Mouse (Mus musculus): ENCODE measurements around the gene Gm49392. TPM values are rescaled to one million over a fixed set of nuclear protein-coding genes. Genes with fewer than 3 reads are reported as not detected.
"Not testable (repeated sequence)": the region's sequence is repeated elsewhere in the genome, so short reads cannot be mapped to it uniquely, and the experiment has no call there.

Gene Gm49392
- not detected in 2 replicates for polyA plus RNA-seq (2016; fragmentation: Nextera tagmentation; extraction: Ambion mirVana)

DNA sequence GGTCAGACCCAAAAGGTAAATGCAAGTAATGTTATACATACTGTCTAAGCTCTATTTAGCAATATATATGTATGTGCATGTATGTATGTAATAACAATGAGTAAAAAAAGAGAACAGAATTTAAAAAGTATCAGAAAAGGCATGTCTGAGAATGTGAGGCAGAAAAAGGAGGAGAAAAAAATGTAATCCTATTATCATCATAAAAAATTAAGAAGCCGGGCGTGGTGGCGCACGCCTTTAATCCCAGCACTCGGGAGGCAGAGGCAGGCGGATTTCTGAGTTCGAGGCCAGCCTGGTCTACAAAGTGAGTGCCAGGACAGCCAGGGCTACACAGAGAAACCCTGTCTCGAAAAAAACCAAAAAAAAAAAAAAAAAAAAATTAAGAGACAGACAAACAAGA is at the start of gene Gm49392:
Gene Gm49392 (minus strand): TSS at position 101 of the 400 bp plus-strand sequence.
- H3K4me1 ChIP-seq; H3K27ac ChIP-seq (replicated peaks); ATAC-seq (ENCODE audit: low FRiP score, low read depth); H3K9me3 ChIP-seq; H3K36me3 ChIP-seq; H3K27me3 ChIP-seq; H3K9ac ChIP-seq (replicated peaks); H3K4me2 ChIP-seq (replicated peaks); H3K4me3 ChIP-seq: not testable (repeated sequence)
- WGBS = 91% methylated on average over 7 of the region's 8 CpGs

- not testable (repeated sequence) for ATAC-seq (ENCODE audit: low FRiP score, low read depth); H3K4me3 ChIP-seq; H3K9ac ChIP-seq (replicated peaks); H3K27ac ChIP-seq (replicated peaks); H3K27me3 ChIP-seq; H3K4me1 ChIP-seq; H3K36me3 ChIP-seq; H3K4me2 ChIP-seq (replicated peaks)
- WGBS = 72% methylated on average over 3 of the region's 3 CpGs
- H3K9me3 ChIP-seq = peaks cover 21% of the 10 kb centered on the region
Measured at GRCm38 (mm10) chr13:60941884-60942283, 45.2 kb upstream of the Gm49392 start, which contains the start of gene Tpbpa. Gene Tpbpa, minus strand, starts transcription at chr13:60941984.

GRCm38 (mm10) chr13:60936500-60936901 is 39.8 kb upstream of the Gm49392 start, which contains the start of the genes Gm49391 and Ctla2a:
Gene Gm49391, minus strand, starts transcription at chr13:60936571.
Gene Ctla2a, minus strand, starts transcription at chr13:60936625.
- no peak for ATAC-seq (ENCODE audit: low FRiP score, low read depth)
- H3K4me3 ChIP-seq = no peak within 1 kb of the TSS
- H3K27ac ChIP-seq (replicated peaks) = no peak within 1 kb of the TSS
- H3K9me3 ChIP-seq = peaks cover 8% of the 10 kb centered on the region; the same call in 1 of the 2 replicates
- H3K4me2 ChIP-seq (replicated peaks) = no peak within 1 kb of the TSS
- H3K9ac ChIP-seq (replicated peaks) = no peak within 1 kb of the TSS
- H3K27me3 ChIP-seq = no peaks in the 10 kb centered on the region
- H3K4me1 ChIP-seq = no peaks in the 10 kb centered on the region
- WGBS = 70% methylated on average over 5 of the region's 5 CpGs
- no peaks in the 10 kb centered on the region for H3K36me3 ChIP-seq

- 70% methylated on average over 2 of the region's 2 CpGs for WGBS
- not testable (repeated sequence) for H3K4me3 ChIP-seq; H3K27ac ChIP-seq (replicated peaks); H3K9ac ChIP-seq (replicated peaks); ATAC-seq (ENCODE audit: low FRiP score, low read depth); H3K27me3 ChIP-seq; H3K36me3 ChIP-seq; H3K4me2 ChIP-seq (replicated peaks); H3K9me3 ChIP-seq; H3K4me1 ChIP-seq
Measured at GRCm38 (mm10) chr13:60935490-60935889, 38.8 kb upstream of the Gm49392 start, which contains the start of gene Gm49393. Gene Gm49393, minus strand, starts transcription at chr13:60935590.

- H3K4me3 ChIP-seq; H3K4me1 ChIP-seq; H3K27ac ChIP-seq (replicated peaks); H3K27me3 ChIP-seq; H3K9ac ChIP-seq (replicated peaks); ATAC-seq (ENCODE audit: low FRiP score, low read depth); H3K4me2 ChIP-seq (replicated peaks); H3K36me3 ChIP-seq: not testable (repeated sequence)
- H3K9me3 ChIP-seq = 0 out of 2 replicates have a peak, but pooled peaks cover 12% of the 10 kb centered on the region
- 83% methylated on average over 2 of the region's 2 CpGs for WGBS
Measured at GRCm38 (mm10) chr13:60904780-60905179, 8.1 kb upstream of the Gm49392 start, which contains the start of gene Tpbpb. Gene Tpbpb, minus strand, starts transcription at chr13:60904880.

- no peak for ATAC-seq (ENCODE audit: low FRiP score, low read depth)
- no peaks in the 10 kb centered on the region for H3K4me1 ChIP-seq
- H3K9me3 ChIP-seq = peaks cover 11% of the 10 kb centered on the region; the same call in 1 of the 2 replicates
- H3K9ac ChIP-seq (replicated peaks) = no peak within 1 kb of the TSS
- H3K27me3 ChIP-seq = no peaks in the 10 kb centered on the region
- 82% methylated on average over 3 of the region's 3 CpGs for WGBS
- H3K36me3 ChIP-seq = no peaks in the 10 kb centered on the region
- H3K4me2 ChIP-seq (replicated peaks) = no peak within 1 kb of the TSS
- H3K4me3 ChIP-seq = no peak within 1 kb of the TSS
- H3K27ac ChIP-seq (replicated peaks) = no peak within 1 kb of the TSS
Measured at GRCm38 (mm10) chr13:60897328-60897727, 634 bp upstream of the Gm49392 start, which contains the start of gene Ctla2b. Gene Ctla2b, minus strand, starts transcription at chr13:60897447.

DNA sequence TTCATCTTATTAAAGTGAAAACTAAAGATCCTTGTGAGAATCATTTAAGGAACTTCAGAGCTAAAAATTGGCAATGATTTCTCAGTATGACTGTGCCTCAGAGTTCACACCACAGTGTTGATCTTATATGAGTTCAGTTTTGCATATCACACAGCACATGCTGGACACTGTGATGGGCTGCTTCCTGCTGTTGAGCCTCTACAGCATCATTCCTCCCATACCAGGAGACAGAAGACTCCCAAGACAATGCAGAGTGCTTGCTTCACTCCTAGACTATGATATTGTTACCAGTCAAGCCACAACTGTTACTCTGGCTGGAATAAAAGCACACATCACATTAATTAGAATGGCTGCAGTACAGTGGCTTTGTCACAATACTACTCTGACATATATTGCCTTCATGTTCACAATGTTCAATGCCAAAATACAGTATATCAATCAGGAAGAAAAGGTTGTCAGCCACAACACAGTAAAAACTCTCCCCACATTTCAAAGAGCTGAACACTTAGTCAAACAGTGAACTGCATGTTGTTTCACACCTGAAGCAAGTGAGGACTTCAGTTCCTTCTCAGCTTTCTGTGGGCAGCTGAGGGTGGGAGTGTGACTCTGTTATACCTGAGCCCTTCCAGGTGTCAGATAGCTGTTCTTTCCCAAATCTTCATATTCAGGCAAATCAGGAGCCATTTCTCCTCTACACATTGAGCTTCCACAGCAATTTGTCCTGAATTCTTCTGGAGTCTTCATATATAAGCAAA is 1.1 kb downstream of the Gm49392 start:
- Histone ChIP-seq H3K27ac (replicated peaks) (no peak overlapping the region), H3K9me3 (peaks cover 7% of the 10 kb centered on the region; the same call in 1 of the 2 replicates), H3K4me2 (replicated peaks) (no peak overlapping the region), H3K36me3 (no peaks in the 10 kb centered on the region), H3K9ac (replicated peaks) (no peak overlapping the region), H3K4me3 (no peak overlapping the region), H3K4me1 (no peaks in the 10 kb centered on the region), H3K27me3 (no peaks in the 10 kb centered on the region)
- ATAC-seq (ENCODE audit: low FRiP score, low read depth) = no peak

DNA sequence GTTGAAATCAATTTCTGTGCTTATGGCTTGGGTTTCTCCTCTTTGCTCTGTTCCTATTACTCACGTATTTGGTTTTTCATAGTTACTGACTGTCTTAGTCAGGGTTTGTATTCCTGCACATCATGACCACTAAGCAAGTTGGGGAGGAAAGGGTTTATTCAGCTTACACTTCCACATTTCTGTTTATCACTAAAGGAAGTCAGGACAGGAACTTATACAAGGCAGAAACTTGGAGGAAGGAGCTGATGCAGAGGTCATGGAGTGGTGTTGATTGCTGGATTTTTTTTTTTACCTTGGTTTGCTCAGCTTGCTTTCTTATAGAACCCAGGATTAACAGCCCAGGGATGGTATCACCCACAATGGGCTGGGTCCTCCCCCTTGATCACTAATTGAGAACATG is 4.4 kb downstream of the Gm49392 start:
- no peak for ATAC-seq (ENCODE audit: low FRiP score, low read depth)
- no peak overlapping the region for H3K9ac ChIP-seq (replicated peaks)
- 96% methylated on average over 1 of the region's 1 CpGs for WGBS
- H3K27ac ChIP-seq (replicated peaks) = no peak overlapping the region
- H3K4me3 ChIP-seq = no peak overlapping the region
- H3K27me3 ChIP-seq = no peaks in the 10 kb centered on the region
- no peaks in the 10 kb centered on the region for H3K4me1 ChIP-seq
- H3K36me3 ChIP-seq = no peaks in the 10 kb centered on the region
- H3K9me3 ChIP-seq = peaks cover 4% of the 10 kb centered on the region; the same call in 1 of the 2 replicates
- H3K4me2 ChIP-seq (replicated peaks) = no peak overlapping the region

- Histone ChIP-seq H3K9me3 (0 out of 2 replicates have a peak, but pooled peaks cover 2% of the 10 kb centered on the region), H3K4me1 (no peaks in the 10 kb centered on the region), H3K4me3 (no peak within 1 kb of the TSS), H3K9ac (replicated peaks) (no peak within 1 kb of the TSS), H3K27me3 (no peaks in the 10 kb centered on the region), H3K27ac (replicated peaks) (no peak within 1 kb of the TSS), H3K4me2 (replicated peaks) (no peak within 1 kb of the TSS), H3K36me3 (no peaks in the 10 kb centered on the region)
- WGBS = 65% methylated on average over 1 of the region's 1 CpGs
- ATAC-seq (ENCODE audit: low FRiP score, low read depth) = no peak
Measured at GRCm38 (mm10) chr13:60864281-60864680, 32.4 kb downstream of the Gm49392 start, which contains the start of gene 4930486L24Rik. Gene 4930486L24Rik, minus strand, starts transcription at chr13:60864475.

GRCm38 (mm10) chr13:60848241-60849120 is 48.2 kb downstream of the Gm49392 start:
- no peaks in the 10 kb centered on the region for H3K9me3 ChIP-seq
- no peaks in the 10 kb centered on the region for H3K36me3 ChIP-seq
- no peak overlapping the region for H3K9ac ChIP-seq (replicated peaks)
- H3K27me3 ChIP-seq = no peaks in the 10 kb centered on the region
- WGBS = 88% methylated on average over 4 of the region's 4 CpGs
- H3K4me1 ChIP-seq = no peaks in the 10 kb centered on the region
- no peak overlapping the region for H3K4me3 ChIP-seq
- no peak overlapping the region for H3K27ac ChIP-seq (replicated peaks)
- no peak for ATAC-seq (ENCODE audit: low FRiP score, low read depth)
- no peak overlapping the region for H3K4me2 ChIP-seq (replicated peaks)

- no peaks in the 10 kb centered on the region for H3K27me3 ChIP-seq
- H3K9me3 ChIP-seq = no peaks in the 10 kb centered on the region
- no peak overlapping the region for H3K27ac ChIP-seq (replicated peaks)
- no peak overlapping the region for H3K9ac ChIP-seq (replicated peaks)
- H3K4me3 ChIP-seq = no peak overlapping the region
- H3K36me3 ChIP-seq = no peaks in the 10 kb centered on the region
- ATAC-seq (ENCODE audit: low FRiP score, low read depth) = no peak
- no peaks in the 10 kb centered on the region for H3K4me1 ChIP-seq
- WGBS = 85% methylated on average over 8 of the region's 8 CpGs
- no peak overlapping the region for H3K4me2 ChIP-seq (replicated peaks)
Measured at GRCm38 (mm10) chr13:60843153-60843552, 53.5 kb downstream of the Gm49392 start.

- no peak for ATAC-seq (ENCODE audit: low FRiP score, low read depth)
- Histone ChIP-seq H3K27me3 (no peaks in the 10 kb centered on the region), H3K4me3 (no peak overlapping the region), H3K4me2 (replicated peaks) (no peak overlapping the region), H3K9me3 (no peaks in the 10 kb centered on the region), H3K4me1 (no peaks in the 10 kb centered on the region), H3K27ac (replicated peaks) (no peak overlapping the region), H3K36me3 (no peaks in the 10 kb centered on the region), H3K9ac (replicated peaks) (no peak overlapping the region)
- WGBS = 85% methylated on average over 6 of the region's 6 CpGs
Measured at GRCm38 (mm10) chr13:60842703-60843102, 54.0 kb downstream of the Gm49392 start.

Data from midbrain, embryonic 12.5 days (tissue).